Mouse (Mus musculus): Measurements from ENCODE around the gene Pcdh15. TPM values are rescaled to one million over a fixed set of nuclear protein-coding genes. Genes with fewer than 3 reads are reported as not detected.

Gene Pcdh15
- polyA plus RNA-seq, 1 experiment: 2.0 TPM

DNA sequence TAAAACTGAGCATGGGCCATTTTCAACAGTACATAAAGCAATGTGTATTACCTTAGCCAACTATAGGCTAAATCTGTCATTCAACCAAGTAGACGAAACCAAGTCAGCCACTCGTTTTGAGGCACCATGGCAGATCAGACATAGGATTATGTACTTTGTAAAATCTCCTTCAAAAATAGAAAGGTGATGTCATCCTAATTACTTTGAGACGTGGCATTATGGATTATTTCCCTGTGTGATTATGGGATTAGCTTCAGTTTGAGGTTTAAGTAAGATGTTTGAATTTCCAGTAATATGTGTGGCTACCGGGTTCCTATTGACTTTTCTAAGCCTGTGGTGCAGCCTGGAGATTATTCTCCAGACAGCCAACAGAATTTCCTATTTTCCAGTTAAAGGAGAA lies 763.0 kb downstream of the Pcdh15 start:
- TF ChIP-seq CTCF (IDR thresholded peaks at IDR 0.05; ENCODE audit: control insufficient read depth, insufficient read depth, insufficient replicate concordance, low read depth, low read length) (no peak), POLR2A (IDR thresholded peaks at IDR 0.05; ENCODE audit: control insufficient read depth, low read depth, low read length) (no peak)
- Histone ChIP-seq H3K36me3 (ENCODE audit: control insufficient read depth, insufficient read depth, low read length) (no peaks in the 10 kb centered on the region), H3K4me3 (ENCODE audit: control insufficient read depth, low read depth, low read length) (no peak overlapping the region)

DNA sequence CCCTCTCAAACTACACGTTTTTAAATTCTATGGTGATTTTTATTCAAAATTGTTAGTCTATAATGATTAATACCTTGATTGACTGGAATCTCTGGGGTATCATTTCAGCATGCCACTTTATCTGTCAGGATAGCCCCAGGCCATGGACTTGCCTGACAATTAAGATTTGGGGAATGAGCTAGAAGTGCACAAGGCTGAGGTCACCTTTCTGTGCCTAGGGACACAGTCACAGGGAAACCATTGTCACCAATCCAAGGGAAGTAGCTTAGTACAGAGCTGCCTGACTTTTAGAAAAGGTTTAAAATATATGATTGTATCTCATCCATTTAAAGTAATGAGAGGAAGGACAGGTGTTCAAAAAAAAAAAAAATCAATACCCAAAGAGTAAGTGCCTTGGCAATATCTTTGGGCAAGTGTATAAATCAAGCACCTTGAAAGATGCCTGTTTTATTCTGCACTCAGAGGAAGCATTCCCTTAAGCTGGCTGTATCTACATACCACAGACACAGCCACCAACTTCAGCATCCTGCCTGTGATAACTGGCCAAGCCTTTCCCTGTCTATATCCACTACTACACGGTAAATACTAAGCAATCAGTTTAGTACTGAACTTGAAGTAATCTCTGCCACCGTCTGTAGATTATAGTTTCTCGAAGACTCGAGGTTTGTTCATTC lies 779.0 kb downstream of the Pcdh15 start:
- TF ChIP-seq CTCF (IDR thresholded peaks at IDR 0.05; ENCODE audit: control insufficient read depth, insufficient read depth, insufficient replicate concordance, low read depth, low read length) (no peak), POLR2A (IDR thresholded peaks at IDR 0.05; ENCODE audit: control insufficient read depth, low read depth, low read length) (no peak)
- Histone ChIP-seq H3K4me3 (ENCODE audit: control insufficient read depth, low read depth, low read length) (no peak overlapping the region), H3K36me3 (ENCODE audit: control insufficient read depth, insufficient read depth, low read length) (no peaks in the 10 kb centered on the region), H3K4me1 (ENCODE audit: control insufficient read depth, insufficient read depth, low read length) (no peaks in the 10 kb centered on the region), H3K27ac (ENCODE audit: control insufficient read depth, insufficient read depth, low read depth, low read length) (no peak overlapping the region), H3K27me3 (ENCODE audit: control insufficient read depth, insufficient read depth, low read length) (no peaks in the 10 kb centered on the region)

More for the DNA sequence above, 763.0 kb downstream of the Pcdh15 start:
- no peaks in the 10 kb centered on the region for H3K27me3 ChIP-seq (ENCODE audit: control insufficient read depth, insufficient read depth, low read length)
- no peak overlapping the region for H3K27ac ChIP-seq (ENCODE audit: control insufficient read depth, insufficient read depth, low read depth, low read length)
- H3K4me1 ChIP-seq (ENCODE audit: control insufficient read depth, insufficient read depth, low read length): no peaks in the 10 kb centered on the region

DNA sequence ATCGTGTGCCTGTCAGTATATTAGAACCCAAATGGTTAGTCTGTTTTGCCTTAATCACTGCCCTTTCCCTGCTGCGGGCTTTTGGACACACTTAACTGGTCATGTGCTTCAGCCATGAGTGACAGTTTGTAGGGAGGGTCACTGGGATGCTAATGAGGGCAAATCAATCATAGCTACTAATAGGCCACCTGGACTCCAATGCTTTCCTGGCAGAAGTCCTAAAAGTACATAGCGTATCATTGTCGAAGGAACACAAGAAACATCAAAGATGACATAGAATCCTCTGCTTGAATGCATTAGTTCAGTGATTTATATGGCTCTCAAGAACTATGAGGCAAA lies 779.6 kb downstream of the Pcdh15 start:
- TF ChIP-seq POLR2A (IDR thresholded peaks at IDR 0.05; ENCODE audit: control insufficient read depth, low read depth, low read length): no peak
- no peak for TF ChIP-seq CTCF (IDR thresholded peaks at IDR 0.05; ENCODE audit: control insufficient read depth, insufficient read depth, insufficient replicate concordance, low read depth, low read length)
- no peak overlapping the region for H3K27ac ChIP-seq (ENCODE audit: control insufficient read depth, insufficient read depth, low read depth, low read length)
- H3K4me3 ChIP-seq (ENCODE audit: control insufficient read depth, low read depth, low read length): no peak overlapping the region
- H3K27me3 ChIP-seq (ENCODE audit: control insufficient read depth, insufficient read depth, low read length): no peaks in the 10 kb centered on the region
- H3K36me3 ChIP-seq (ENCODE audit: control insufficient read depth, insufficient read depth, low read length): no peaks in the 10 kb centered on the region
- H3K4me1 ChIP-seq (ENCODE audit: control insufficient read depth, insufficient read depth, low read length): no peaks in the 10 kb centered on the region

DNA sequence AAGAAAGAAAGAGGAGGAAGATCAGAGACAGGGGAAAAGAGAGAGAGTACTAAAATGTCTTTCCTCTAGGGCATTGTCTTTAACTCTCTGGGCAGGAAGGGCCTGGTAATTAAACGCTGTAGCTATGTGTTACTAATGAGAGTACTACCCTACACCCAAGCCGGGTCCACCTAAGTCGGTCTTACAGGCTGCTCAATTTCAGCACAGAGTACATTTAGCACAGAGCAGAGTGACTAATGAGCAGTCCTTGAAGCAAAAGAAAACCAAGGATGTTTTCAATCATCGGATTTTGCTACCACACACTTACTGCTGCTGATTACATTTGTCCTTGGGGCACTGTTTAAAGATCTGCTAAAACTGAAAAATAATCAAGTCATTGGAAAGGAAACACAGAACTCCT lies 788.6 kb downstream of the Pcdh15 start:
- no peaks in the 10 kb centered on the region for H3K4me1 ChIP-seq (ENCODE audit: control insufficient read depth, insufficient read depth, low read length)

DNA sequence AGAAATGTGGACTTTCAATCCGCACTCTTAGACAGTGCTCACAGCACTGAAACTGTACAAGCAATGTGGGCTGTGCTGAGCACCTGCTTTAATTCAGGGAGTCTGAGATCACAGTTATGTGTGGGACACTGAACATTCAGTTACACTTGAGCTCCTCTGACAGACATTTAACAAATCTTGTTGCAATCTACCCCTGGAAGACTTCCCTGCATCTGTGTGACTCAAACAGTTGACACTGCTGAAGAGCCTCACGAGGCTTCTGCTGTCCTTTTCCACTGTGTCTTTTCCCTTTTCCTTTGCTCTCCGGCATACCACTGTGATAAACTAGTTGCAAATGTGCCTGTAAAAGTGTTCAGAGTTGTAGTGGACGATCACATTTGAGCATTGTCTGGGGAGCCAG lies 793.1 kb downstream of the Pcdh15 start:
- Histone ChIP-seq H3K27me3 (ENCODE audit: control insufficient read depth, insufficient read depth, low read length) (no peaks in the 10 kb centered on the region), H3K4me1 (ENCODE audit: control insufficient read depth, insufficient read depth, low read length) (no peaks in the 10 kb centered on the region), H3K4me3 (ENCODE audit: control insufficient read depth, low read depth, low read length) (no peak overlapping the region), H3K27ac (ENCODE audit: control insufficient read depth, insufficient read depth, low read depth, low read length) (no peak overlapping the region), H3K36me3 (ENCODE audit: control insufficient read depth, insufficient read depth, low read length) (no peaks in the 10 kb centered on the region)
- TF ChIP-seq CTCF (IDR thresholded peaks at IDR 0.05; ENCODE audit: control insufficient read depth, insufficient read depth, insufficient replicate concordance, low read depth, low read length) (no peak), POLR2A (IDR thresholded peaks at IDR 0.05; ENCODE audit: control insufficient read depth, low read depth, low read length) (no peak)

More for the DNA sequence above, 788.6 kb downstream of the Pcdh15 start:
- Histone ChIP-seq H3K27ac (ENCODE audit: control insufficient read depth, insufficient read depth, low read depth, low read length) (no peak overlapping the region), H3K36me3 (ENCODE audit: control insufficient read depth, insufficient read depth, low read length) (no peaks in the 10 kb centered on the region), H3K27me3 (ENCODE audit: control insufficient read depth, insufficient read depth, low read length) (no peaks in the 10 kb centered on the region), H3K4me3 (ENCODE audit: control insufficient read depth, low read depth, low read length) (no peak overlapping the region)
- no peak for TF ChIP-seq POLR2A (IDR thresholded peaks at IDR 0.05; ENCODE audit: control insufficient read depth, low read depth, low read length)
- TF ChIP-seq CTCF (IDR thresholded peaks at IDR 0.05; ENCODE audit: control insufficient read depth, insufficient read depth, insufficient replicate concordance, low read depth, low read length): no peak

DNA sequence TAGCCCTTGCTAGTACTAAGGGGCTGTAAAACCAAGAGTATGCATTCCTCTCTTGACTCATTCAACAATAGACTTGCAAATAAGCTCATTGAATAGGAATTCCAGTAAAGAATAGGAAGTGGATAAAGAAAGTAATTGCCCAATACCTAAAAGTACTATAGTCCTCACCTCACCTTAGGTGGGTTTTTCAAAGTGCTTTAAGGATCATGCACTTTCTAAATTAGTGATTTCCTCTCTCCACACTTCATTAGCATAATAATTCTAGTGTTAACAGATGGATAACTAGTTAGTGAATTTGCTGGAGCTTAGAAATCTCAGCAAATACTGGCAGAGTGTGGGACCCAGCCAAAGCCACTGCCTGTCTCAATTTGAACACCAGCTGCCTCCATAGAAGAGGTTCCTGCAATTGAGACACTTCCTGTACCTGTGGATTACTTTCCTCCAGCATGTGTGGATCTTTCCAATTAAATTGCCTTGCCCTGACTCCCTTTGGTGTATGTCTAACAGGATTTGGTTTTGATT lies 797.0 kb downstream of the Pcdh15 start:
- Histone ChIP-seq H3K27me3 (ENCODE audit: control insufficient read depth, insufficient read depth, low read length) (no peaks in the 10 kb centered on the region), H3K4me3 (ENCODE audit: control insufficient read depth, low read depth, low read length) (no peak overlapping the region), H3K27ac (ENCODE audit: control insufficient read depth, insufficient read depth, low read depth, low read length) (no peak overlapping the region), H3K36me3 (ENCODE audit: control insufficient read depth, insufficient read depth, low read length) (no peaks in the 10 kb centered on the region), H3K4me1 (ENCODE audit: control insufficient read depth, insufficient read depth, low read length) (no peaks in the 10 kb centered on the region)
- TF ChIP-seq CTCF (IDR thresholded peaks at IDR 0.05; ENCODE audit: control insufficient read depth, insufficient read depth, insufficient replicate concordance, low read depth, low read length) (no peak), POLR2A (IDR thresholded peaks at IDR 0.05; ENCODE audit: control insufficient read depth, low read depth, low read length) (no peak)

DNA sequence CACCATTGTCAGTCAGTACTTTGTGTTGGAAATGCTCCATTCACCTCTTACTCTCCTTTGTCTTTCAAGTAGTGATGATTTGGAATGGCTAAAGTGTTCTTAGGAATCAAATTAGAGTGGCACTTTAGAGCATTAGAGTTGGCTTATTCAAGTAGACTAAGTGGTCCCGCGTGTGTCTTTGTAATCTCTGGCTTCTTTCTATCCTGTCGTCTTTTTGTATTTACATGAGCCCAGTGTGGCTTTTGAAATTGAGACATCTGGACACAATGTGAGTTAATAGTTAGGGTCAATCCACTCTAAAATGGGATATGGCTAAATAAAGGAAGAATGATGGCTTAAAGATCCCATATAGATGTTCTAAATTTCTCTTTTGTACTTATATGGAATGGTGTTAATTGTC lies 800.0 kb downstream of the Pcdh15 start:
- no peak overlapping the region for H3K27ac ChIP-seq (ENCODE audit: control insufficient read depth, insufficient read depth, low read depth, low read length)
- H3K4me1 ChIP-seq (ENCODE audit: control insufficient read depth, insufficient read depth, low read length): no peaks in the 10 kb centered on the region
- TF ChIP-seq POLR2A (IDR thresholded peaks at IDR 0.05; ENCODE audit: control insufficient read depth, low read depth, low read length) (no peak), CTCF (IDR thresholded peaks at IDR 0.05; ENCODE audit: control insufficient read depth, insufficient read depth, insufficient replicate concordance, low read depth, low read length) (no peak)
- H3K27me3 ChIP-seq (ENCODE audit: control insufficient read depth, insufficient read depth, low read length): no peaks in the 10 kb centered on the region
- no peaks in the 10 kb centered on the region for H3K36me3 ChIP-seq (ENCODE audit: control insufficient read depth, insufficient read depth, low read length)
- H3K4me3 ChIP-seq (ENCODE audit: control insufficient read depth, low read depth, low read length): no peak overlapping the region

Data from testis, adult 2 months (tissue).